Mouse (Mus musculus): ENCODE data around the gene Btnl10. TPM values are rescaled to one million over a fixed set of nuclear protein-coding genes. Genes with fewer than 3 reads are reported as not detected.
A peak's percentile ranks its signal among the peaks of the same experiment; 100 is the strongest.

Btnl10 gene
- polyA plus RNA-seq, 1 experiment from 2014 or later: not detected

- Histone ChIP-seq H3K4me3 (peak overlapping the region; percentile 32), H3K27ac (0 out of 2 replicates have a peak overlapping the region, but pooled peaks have one; percentile 6), H3K9ac (peak overlapping the region; percentile 61), H3K4me2 (peak overlapping the region; percentile 58), H3K27me3 (no peaks in the 10 kb centered on the region), H3K4me1 (replicated peaks) (peaks cover 9% of the 10 kb centered on the region), H3K9me3 (no peaks in the 10 kb centered on the region), H3K36me3 (no peaks in the 10 kb centered on the region)
- 13% methylated on average over 17 of the region's 17 CpGs for WGBS
- no peak for ATAC-seq (ENCODE audit: low FRiP score)
Observed at GRCm38 (mm10) chr11:58914461-58915028, 3.2 kb upstream of the Btnl10 start.

GRCm38 (mm10) chr11:58916879-58917744 lies 596 bp upstream of the Btnl10 start:
- no peak overlapping the region for H3K4me2 ChIP-seq
- no peak overlapping the region for H3K9ac ChIP-seq
- WGBS: 57% methylated on average over 14 of the region's 14 CpGs
- H3K4me1 ChIP-seq (replicated peaks): peaks cover 9% of the 10 kb centered on the region
- no peaks in the 10 kb centered on the region for H3K36me3 ChIP-seq
- no peak overlapping the region for H3K27ac ChIP-seq
- H3K9me3 ChIP-seq: no peaks in the 10 kb centered on the region
- H3K27me3 ChIP-seq: no peaks in the 10 kb centered on the region
- no peak for ATAC-seq (ENCODE audit: low FRiP score)
- H3K4me3 ChIP-seq: no peak overlapping the region

GRCm38 (mm10) chr11:58918759-58919158 lies 1.1 kb downstream of the Btnl10 start:
- Histone ChIP-seq H3K9me3 (no peaks in the 10 kb centered on the region), H3K27me3 (no peaks in the 10 kb centered on the region), H3K27ac (no peak overlapping the region), H3K4me3 (no peak overlapping the region), H3K4me2 (no peak overlapping the region), H3K36me3 (no peaks in the 10 kb centered on the region), H3K4me1 (replicated peaks) (peaks cover 9% of the 10 kb centered on the region), H3K9ac (no peak overlapping the region)
- WGBS: 77% methylated on average over 5 of the region's 5 CpGs
- no peak for ATAC-seq (ENCODE audit: low FRiP score)

GRCm38 (mm10) chr11:58922420-58922819 lies 4.7 kb downstream of the Btnl10 start:
- Histone ChIP-seq H3K27ac (no peak overlapping the region), H3K27me3 (no peaks in the 10 kb centered on the region), H3K4me3 (no peak overlapping the region), H3K36me3 (no peaks in the 10 kb centered on the region), H3K9ac (no peak overlapping the region), H3K4me1 (replicated peaks) (no peaks in the 10 kb centered on the region), H3K9me3 (no peaks in the 10 kb centered on the region), H3K4me2 (no peak overlapping the region)
- no peak for ATAC-seq (ENCODE audit: low FRiP score)
- WGBS: 86% methylated on average over 9 of the region's 9 CpGs

GRCm38 (mm10) chr11:58926651-58927050 lies 8.9 kb downstream of the Btnl10 start:
- ATAC-seq (ENCODE audit: low FRiP score): no peak
- H3K4me2 ChIP-seq: no peak overlapping the region
- no peak overlapping the region for H3K4me3 ChIP-seq
- peaks cover 11% of the 10 kb centered on the region for H3K36me3 ChIP-seq
- H3K9ac ChIP-seq: no peak overlapping the region
- 98% methylated on average over 2 of the region's 3 CpGs for WGBS
- H3K4me1 ChIP-seq (replicated peaks): peaks cover 4% of the 10 kb centered on the region; the same call in 1 of the 2 replicates
- H3K9me3 ChIP-seq: no peaks in the 10 kb centered on the region
- H3K27ac ChIP-seq: no peak overlapping the region
- H3K27me3 ChIP-seq: no peaks in the 10 kb centered on the region

GRCm38 (mm10) chr11:58927053-58927452 lies 9.3 kb downstream of the Btnl10 start:
- Histone ChIP-seq H3K27ac (no peak overlapping the region), H3K4me2 (no peak overlapping the region), H3K9me3 (no peaks in the 10 kb centered on the region), H3K4me1 (replicated peaks) (peaks cover 4% of the 10 kb centered on the region; the same call in 1 of the 2 replicates), H3K36me3 (peaks cover 15% of the 10 kb centered on the region), H3K27me3 (no peaks in the 10 kb centered on the region), H3K9ac (no peak overlapping the region), H3K4me3 (no peak overlapping the region)
- ATAC-seq (ENCODE audit: low FRiP score): no peak
- 80% methylated on average over 2 of the region's 2 CpGs for WGBS

- Histone ChIP-seq H3K36me3 (peaks cover 25% of the 10 kb centered on the region), H3K27me3 (no peaks in the 10 kb centered on the region), H3K27ac (peak overlapping the region; percentile 67), H3K4me3 (no peak overlapping the region), H3K9ac (no peak overlapping the region), H3K4me2 (peak overlapping the region; percentile 39), H3K9me3 (no peaks in the 10 kb centered on the region), H3K4me1 (replicated peaks) (peaks cover 4% of the 10 kb centered on the region; the same call in 1 of the 2 replicates)
- WGBS: 40% methylated on average over 20 of the region's 20 CpGs
- ATAC-seq (ENCODE audit: low FRiP score): peak; percentile 52
Observed at GRCm38 (mm10) chr11:58927790-58928651, 10.3 kb downstream of the Btnl10 start.

GRCm38 (mm10) chr11:58929055-58929454 lies 11.3 kb downstream of the Btnl10 start:
- no peak overlapping the region for H3K27ac ChIP-seq
- H3K9ac ChIP-seq: no peak overlapping the region
- H3K27me3 ChIP-seq: no peaks in the 10 kb centered on the region
- no peaks in the 10 kb centered on the region for H3K9me3 ChIP-seq
- peaks cover 4% of the 10 kb centered on the region; the same call in 1 of the 2 replicates for H3K4me1 ChIP-seq (replicated peaks)
- no peak overlapping the region for H3K4me2 ChIP-seq
- no peak for ATAC-seq (ENCODE audit: low FRiP score)
- H3K4me3 ChIP-seq: no peak overlapping the region
- peaks cover 35% of the 10 kb centered on the region for H3K36me3 ChIP-seq
- 84% methylated on average over 4 of the region's 4 CpGs for WGBS

GRCm38 (mm10) chr11:58929641-58930040 lies 11.9 kb downstream of the Btnl10 start:
- Histone ChIP-seq H3K4me3 (no peak overlapping the region), H3K36me3 (peaks cover 41% of the 10 kb centered on the region), H3K4me2 (no peak overlapping the region), H3K9ac (no peak overlapping the region), H3K27ac (no peak overlapping the region), H3K4me1 (replicated peaks) (peaks cover 6% of the 10 kb centered on the region; the same call in 1 of the 2 replicates), H3K27me3 (no peaks in the 10 kb centered on the region), H3K9me3 (no peaks in the 10 kb centered on the region)
- 60% methylated on average over 3 of the region's 3 CpGs for WGBS
- ATAC-seq (ENCODE audit: low FRiP score): no peak

GRCm38 (mm10) chr11:58930254-58930653 lies 12.5 kb downstream of the Btnl10 start:
- Histone ChIP-seq H3K4me1 (replicated peaks) (peaks cover 6% of the 10 kb centered on the region; the same call in 1 of the 2 replicates), H3K27ac (no peak overlapping the region), H3K9me3 (no peaks in the 10 kb centered on the region), H3K4me2 (no peak overlapping the region), H3K36me3 (peaks cover 45% of the 10 kb centered on the region), H3K27me3 (no peaks in the 10 kb centered on the region), H3K9ac (no peak overlapping the region), H3K4me3 (no peak overlapping the region)
- no peak for ATAC-seq (ENCODE audit: low FRiP score)
- 95% methylated on average over 3 of the region's 3 CpGs for WGBS

GRCm38 (mm10) chr11:58931576-58931975 lies 13.9 kb downstream of the Btnl10 start:
- peaks cover 57% of the 10 kb centered on the region for H3K36me3 ChIP-seq
- 82% methylated on average over 4 of the region's 4 CpGs for WGBS
- 0 out of 2 replicates have a peak overlapping the region, but pooled peaks have one; percentile 24 for H3K9ac ChIP-seq
- H3K9me3 ChIP-seq: no peaks in the 10 kb centered on the region
- no peak overlapping the region for H3K4me2 ChIP-seq
- H3K4me1 ChIP-seq (replicated peaks): peaks cover 18% of the 10 kb centered on the region
- no peaks in the 10 kb centered on the region for H3K27me3 ChIP-seq
- no peak; the same call in 1 of the 2 replicates for ATAC-seq (ENCODE audit: low FRiP score)
- no peak overlapping the region for H3K4me3 ChIP-seq
- peak overlapping the region; percentile 23; the same call in 1 of the 2 replicates for H3K27ac ChIP-seq

GRCm38 (mm10) chr11:58937909-58938308 lies 20.2 kb downstream of the Btnl10 start:
- peaks cover 34% of the 10 kb centered on the region for H3K4me1 ChIP-seq (replicated peaks)
- H3K4me3 ChIP-seq: peak overlapping the region; percentile 96
- H3K4me2 ChIP-seq: peak overlapping the region; percentile 95
- peak overlapping the region; percentile 92 for H3K27ac ChIP-seq
- peak; percentile 9; the same call in 1 of the 2 replicates for ATAC-seq (ENCODE audit: low FRiP score)
- WGBS: 2% methylated on average over 13 of the region's 13 CpGs
- peaks cover 39% of the 10 kb centered on the region for H3K36me3 ChIP-seq
- no peaks in the 10 kb centered on the region for H3K9me3 ChIP-seq
- peak overlapping the region; percentile 99 for H3K9ac ChIP-seq
- no peaks in the 10 kb centered on the region for H3K27me3 ChIP-seq
